Mouse (Mus musculus): ENCODE data around the gene Ints11. TPM values are rescaled to one million over a fixed set of nuclear protein-coding genes. Genes with fewer than 3 reads are reported as not detected.

Gene Ints11
- polyA plus RNA-seq, 1 experiment from 2014 or later = 75.8 TPM

- H3K9me3 ChIP-seq (ENCODE audit: control insufficient read depth, low read length) = no peaks in the 10 kb centered on the region
- H3K27me3 ChIP-seq (ENCODE audit: control insufficient read depth, insufficient read depth, low read length) = no peaks in the 10 kb centered on the region
- peak overlapping the region; percentile 92 for H3K4me3 ChIP-seq (ENCODE audit: low read depth, low read length)
- H3K9ac ChIP-seq (replicated peaks; ENCODE audit: low read depth, low read length) = peak overlapping the region; percentile 96
- peaks cover 34% of the 10 kb centered on the region for H3K4me1 ChIP-seq (ENCODE audit: control insufficient read depth, insufficient read depth, low read length)
- peak overlapping the region; percentile 98 for H3K4me2 ChIP-seq (ENCODE audit: low read depth, low read length)
- no peak overlapping the region for H3K27ac ChIP-seq (ENCODE audit: low read depth, low read length)
- WGBS = 77% methylated on average over 7 of the region's 8 CpGs
- H3K36me3 ChIP-seq (ENCODE audit: control insufficient read depth, insufficient read depth, low read length) = peaks cover 27% of the 10 kb centered on the region
- ATAC-seq (ENCODE audit: low read depth) = no peak
Measured at GRCm38 (mm10) chr4:155893212-155893690, 23.9 kb downstream of the Ints11 start.

GRCm38 (mm10) chr4:155894311-155894881 lies 25.1 kb downstream of the Ints11 start:
- peaks cover 34% of the 10 kb centered on the region for H3K4me1 ChIP-seq (ENCODE audit: control insufficient read depth, insufficient read depth, low read length)
- ATAC-seq (ENCODE audit: low read depth) = no peak
- peak overlapping the region; percentile 96; the same call in 1 of the 2 replicates for H3K9ac ChIP-seq (replicated peaks; ENCODE audit: low read depth, low read length)
- H3K27ac ChIP-seq (ENCODE audit: low read depth, low read length) = peak overlapping the region; percentile 34; the same call in 1 of the 2 replicates
- H3K36me3 ChIP-seq (ENCODE audit: control insufficient read depth, insufficient read depth, low read length) = peaks cover 20% of the 10 kb centered on the region
- WGBS = 29% methylated on average over 8 of the region's 8 CpGs
- H3K9me3 ChIP-seq (ENCODE audit: control insufficient read depth, low read length) = no peaks in the 10 kb centered on the region
- no peaks in the 10 kb centered on the region for H3K27me3 ChIP-seq (ENCODE audit: control insufficient read depth, insufficient read depth, low read length)
- peak overlapping the region; percentile 92 for H3K4me3 ChIP-seq (ENCODE audit: low read depth, low read length)
- H3K4me2 ChIP-seq (ENCODE audit: low read depth, low read length) = peak overlapping the region; percentile 98

- no peaks in the 10 kb centered on the region for H3K27me3 ChIP-seq (ENCODE audit: control insufficient read depth, insufficient read depth, low read length)
- H3K27ac ChIP-seq (ENCODE audit: low read depth, low read length) = 0 out of 2 replicates have a peak overlapping the region, but pooled peaks have one; percentile 34
- peak overlapping the region; percentile 98 for H3K4me2 ChIP-seq (ENCODE audit: low read depth, low read length)
- peak overlapping the region; percentile 12; the same call in 1 of the 2 replicates for H3K4me3 ChIP-seq (ENCODE audit: low read depth, low read length)
- ATAC-seq (ENCODE audit: low read depth) = no peak
- H3K9ac ChIP-seq (replicated peaks; ENCODE audit: low read depth, low read length) = peak overlapping the region; percentile 34; the same call in 1 of the 2 replicates
- peaks cover 25% of the 10 kb centered on the region for H3K36me3 ChIP-seq (ENCODE audit: control insufficient read depth, insufficient read depth, low read length)
- peaks cover 32% of the 10 kb centered on the region for H3K4me1 ChIP-seq (ENCODE audit: control insufficient read depth, insufficient read depth, low read length)
- WGBS = 38% methylated on average over 6 of the region's 6 CpGs
- no peaks in the 10 kb centered on the region for H3K9me3 ChIP-seq (ENCODE audit: control insufficient read depth, low read length)
Measured at GRCm38 (mm10) chr4:155895216-155895615, 25.9 kb downstream of the Ints11 start.

GRCm38 (mm10) chr4:155895826-155896225 lies 26.5 kb downstream of the Ints11 start:
- Histone ChIP-seq H3K4me2 (ENCODE audit: low read depth, low read length) (peak overlapping the region; percentile 98; the same call in 1 of the 2 replicates), H3K4me3 (ENCODE audit: low read depth, low read length) (no peak overlapping the region), H3K36me3 (ENCODE audit: control insufficient read depth, insufficient read depth, low read length) (peaks cover 31% of the 10 kb centered on the region), H3K27ac (ENCODE audit: low read depth, low read length) (no peak overlapping the region), H3K9ac (replicated peaks; ENCODE audit: low read depth, low read length) (no peak overlapping the region), H3K4me1 (ENCODE audit: control insufficient read depth, insufficient read depth, low read length) (peaks cover 26% of the 10 kb centered on the region), H3K27me3 (ENCODE audit: control insufficient read depth, insufficient read depth, low read length) (no peaks in the 10 kb centered on the region), H3K9me3 (ENCODE audit: control insufficient read depth, low read length) (no peaks in the 10 kb centered on the region)
- ATAC-seq (ENCODE audit: low read depth) = no peak
- 91% methylated on average over 4 of the region's 4 CpGs for WGBS

GRCm38 (mm10) chr4:155896461-155896860 lies 27.1 kb downstream of the Ints11 start:
- Histone ChIP-seq H3K36me3 (ENCODE audit: control insufficient read depth, insufficient read depth, low read length) (peaks cover 36% of the 10 kb centered on the region), H3K27me3 (ENCODE audit: control insufficient read depth, insufficient read depth, low read length) (no peaks in the 10 kb centered on the region), H3K4me3 (ENCODE audit: low read depth, low read length) (no peak overlapping the region), H3K9ac (replicated peaks; ENCODE audit: low read depth, low read length) (no peak overlapping the region), H3K4me1 (ENCODE audit: control insufficient read depth, insufficient read depth, low read length) (peaks cover 24% of the 10 kb centered on the region), H3K27ac (ENCODE audit: low read depth, low read length) (no peak overlapping the region), H3K9me3 (ENCODE audit: control insufficient read depth, low read length) (no peaks in the 10 kb centered on the region), H3K4me2 (ENCODE audit: low read depth, low read length) (no peak overlapping the region)
- ATAC-seq (ENCODE audit: low read depth) = no peak
- WGBS = 98% methylated on average over 12 of the region's 12 CpGs

- 95% methylated on average over 2 of the region's 2 CpGs for WGBS
- ATAC-seq (ENCODE audit: low read depth) = no peak
- H3K27me3 ChIP-seq (ENCODE audit: control insufficient read depth, insufficient read depth, low read length) = no peaks in the 10 kb centered on the region
- H3K9me3 ChIP-seq (ENCODE audit: control insufficient read depth, low read length) = no peaks in the 10 kb centered on the region
- H3K27ac ChIP-seq (ENCODE audit: low read depth, low read length) = no peak overlapping the region
- no peak overlapping the region for H3K4me2 ChIP-seq (ENCODE audit: low read depth, low read length)
- no peak overlapping the region for H3K4me3 ChIP-seq (ENCODE audit: low read depth, low read length)
- peaks cover 22% of the 10 kb centered on the region for H3K4me1 ChIP-seq (ENCODE audit: control insufficient read depth, insufficient read depth, low read length)
- peaks cover 55% of the 10 kb centered on the region for H3K36me3 ChIP-seq (ENCODE audit: control insufficient read depth, insufficient read depth, low read length)
- H3K9ac ChIP-seq (replicated peaks; ENCODE audit: low read depth, low read length) = no peak overlapping the region
Measured at GRCm38 (mm10) chr4:155898318-155898717, 29.0 kb downstream of the Ints11 start.

- Histone ChIP-seq H3K27me3 (ENCODE audit: control insufficient read depth, insufficient read depth, low read length) (no peaks in the 10 kb centered on the region), H3K27ac (ENCODE audit: low read depth, low read length) (no peak overlapping the region), H3K4me2 (ENCODE audit: low read depth, low read length) (no peak overlapping the region), H3K4me3 (ENCODE audit: low read depth, low read length) (no peak overlapping the region), H3K9ac (replicated peaks; ENCODE audit: low read depth, low read length) (no peak overlapping the region), H3K36me3 (ENCODE audit: control insufficient read depth, insufficient read depth, low read length) (peaks cover 63% of the 10 kb centered on the region), H3K9me3 (ENCODE audit: control insufficient read depth, low read length) (no peaks in the 10 kb centered on the region), H3K4me1 (ENCODE audit: control insufficient read depth, insufficient read depth, low read length) (peaks cover 12% of the 10 kb centered on the region)
- 95% methylated on average over 7 of the region's 7 CpGs for WGBS
- no peak for ATAC-seq (ENCODE audit: low read depth)
Measured at GRCm38 (mm10) chr4:155899355-155899754, 30.0 kb downstream of the Ints11 start.

GRCm38 (mm10) chr4:155901205-155901604 lies 31.9 kb downstream of the Ints11 start:
- Histone ChIP-seq H3K9ac (replicated peaks; ENCODE audit: low read depth, low read length) (no peak overlapping the region), H3K4me3 (ENCODE audit: low read depth, low read length) (no peak overlapping the region), H3K27ac (ENCODE audit: low read depth, low read length) (no peak overlapping the region), H3K27me3 (ENCODE audit: control insufficient read depth, insufficient read depth, low read length) (no peaks in the 10 kb centered on the region), H3K9me3 (ENCODE audit: control insufficient read depth, low read length) (no peaks in the 10 kb centered on the region), H3K4me2 (ENCODE audit: low read depth, low read length) (no peak overlapping the region), H3K36me3 (ENCODE audit: control insufficient read depth, insufficient read depth, low read length) (peaks cover 79% of the 10 kb centered on the region), H3K4me1 (ENCODE audit: control insufficient read depth, insufficient read depth, low read length) (no peaks in the 10 kb centered on the region)
- ATAC-seq (ENCODE audit: low read depth) = no peak
- WGBS = 83% methylated on average over 3 of the region's 3 CpGs

- 99% methylated on average over 12 of the region's 13 CpGs for WGBS
Measured at GRCm38 (mm10) chr4:155903246-155903645, 33.9 kb downstream of the Ints11 start.

More at GRCm38 (mm10) chr4:155903246-155903645, 33.9 kb downstream of the Ints11 start:
- H3K4me1 ChIP-seq (ENCODE audit: control insufficient read depth, insufficient read depth, low read length) = no peaks in the 10 kb centered on the region
- peaks cover 70% of the 10 kb centered on the region for H3K36me3 ChIP-seq (ENCODE audit: control insufficient read depth, insufficient read depth, low read length)
- H3K9ac ChIP-seq (replicated peaks; ENCODE audit: low read depth, low read length) = no peak overlapping the region
- H3K27ac ChIP-seq (ENCODE audit: low read depth, low read length) = no peak overlapping the region
- ATAC-seq (ENCODE audit: low read depth) = no peak
- H3K27me3 ChIP-seq (ENCODE audit: control insufficient read depth, insufficient read depth, low read length) = no peaks in the 10 kb centered on the region
- H3K9me3 ChIP-seq (ENCODE audit: control insufficient read depth, low read length) = no peaks in the 10 kb centered on the region
- no peak overlapping the region for H3K4me3 ChIP-seq (ENCODE audit: low read depth, low read length)
- H3K4me2 ChIP-seq (ENCODE audit: low read depth, low read length) = no peak overlapping the region
